In the genomic region with DNA sequence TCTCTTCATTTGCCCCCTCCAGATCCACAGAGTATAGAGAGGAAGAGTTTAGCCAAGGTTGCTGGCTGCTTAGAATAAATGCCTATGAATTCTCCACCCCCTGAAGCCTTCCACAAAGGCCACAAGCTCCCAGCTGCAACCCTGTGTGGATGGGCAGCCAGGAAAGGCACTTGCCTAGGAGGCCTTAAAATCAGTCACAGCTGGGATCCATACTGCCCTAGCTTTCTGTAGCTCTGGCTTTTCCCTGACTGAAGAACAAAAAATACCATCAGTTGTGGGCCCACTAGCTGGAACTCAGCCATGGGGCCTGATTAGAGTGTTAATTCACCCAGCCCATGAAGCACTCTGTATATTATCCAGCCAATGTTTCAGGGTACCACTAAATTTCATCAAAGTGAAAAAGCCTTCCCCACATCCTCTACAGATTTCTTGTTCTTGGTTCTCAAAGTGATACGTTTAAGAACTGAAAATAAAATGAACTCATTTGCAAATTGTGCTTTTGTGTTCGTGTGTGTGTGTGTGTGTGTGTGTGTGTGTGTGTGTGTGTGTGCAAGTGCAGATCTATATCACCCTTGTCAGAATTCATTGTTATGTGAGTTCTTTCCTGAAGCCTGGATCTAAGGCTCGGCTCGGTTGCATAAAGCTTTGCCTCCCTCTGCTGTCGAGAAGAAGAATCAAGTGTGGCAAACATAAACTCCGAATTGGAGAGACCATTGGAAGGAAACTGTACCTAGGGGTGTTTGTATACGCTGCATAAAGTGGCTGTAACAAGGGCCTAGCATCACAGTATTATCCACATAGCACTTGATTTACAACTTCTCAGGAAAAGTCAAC, we compare ENCODE assay signal across 8 mouse cellular contexts.
DNase-seq lines count a peak whose midpoint lies in the region; ATAC-seq lines count a peak whose summit lies in the region.

No protein-coding gene starts in this region.

- ATAC-seq in kidney, embryonic 16.5 days (ENCODE audit: low FRiP score, low TSS enrichment), result peak; percentile 31; the same call in 1 of the 2 replicates
- peak; percentile 81 for ATAC-seq in forebrain, embryonic 16.5 days
- ATAC-seq in neural tube, embryonic 12.5 days (ENCODE audit: low FRiP score, low read depth), result peak; percentile 76; the same call in 1 of the 2 replicates
- no peak for ATAC-seq in erythroblast, adult 5-6 weeks (replicated peaks; ENCODE audit: low FRiP score, poor library complexity, severe bottlenecking)

- H3K4me3 ChIP-seq in kidney, embryonic 16.5 days (ENCODE audit: low read length), result no peak overlapping the region
- H3K4me3 ChIP-seq in forebrain, embryonic 16.5 days (replicated peaks; ENCODE audit: low read length), result no peak overlapping the region
- H3K4me3 ChIP-seq in neural tube, embryonic 12.5 days, result no peak overlapping the region

- H3K9me3 ChIP-seq in kidney, embryonic 16.5 days (ENCODE audit: low read length), result no peaks in the 10 kb centered on the region
- H3K9me3 ChIP-seq in forebrain, embryonic 16.5 days (ENCODE audit: control insufficient read depth, low read length), result no peaks in the 10 kb centered on the region
- H3K9me3 ChIP-seq in neural tube, embryonic 12.5 days, result no peaks in the 10 kb centered on the region

- 17% methylated on average over 7 of the region's 7 CpGs for WGBS in kidney, embryonic 16.5 days
- WGBS in forebrain, embryonic 16.5 days, result 12% methylated on average over 7 of the region's 7 CpGs
- WGBS in neural tube, embryonic 12.5 days, result 17% methylated on average over 7 of the region's 7 CpGs

- no peak overlapping the region for H3K4me2 ChIP-seq in kidney, embryonic 16.5 days (replicated peaks; ENCODE audit: low read depth, low read length)
- H3K4me2 ChIP-seq in forebrain, embryonic 16.5 days (ENCODE audit: low read length), result no peak overlapping the region
- no peak overlapping the region for H3K4me2 ChIP-seq in neural tube, embryonic 12.5 days (replicated peaks)

- no peaks in the 10 kb centered on the region for H3K36me3 ChIP-seq in kidney, embryonic 16.5 days (ENCODE audit: insufficient read depth, low read length)
- no peaks in the 10 kb centered on the region for H3K36me3 ChIP-seq in forebrain, embryonic 16.5 days (ENCODE audit: control insufficient read depth, insufficient read depth)
- no peaks in the 10 kb centered on the region for H3K36me3 ChIP-seq in neural tube, embryonic 12.5 days

- intact Hi-C loops in left cerebral cortex, postnatal 14 days (cut with DNase I), result loop anchor here (10.0 kb wide), 1 partner anchor 1884 kb away; no protein-coding TSS in a partner anchor

- DNase-seq in kidney, adult 8-10 months, result no peak
- DNase-seq in adipocyte (ENCODE audit: low spot score), result peak; percentile 62
- peak; percentile 39 to 57 for DNase-seq in left cerebral cortex, postnatal 14 days (ENCODE audit: low spot score in 2 of 2)
- DNase-seq in gastrocnemius, postnatal 10 days, result no peak

- no peak overlapping the region for H3K9ac ChIP-seq in kidney, embryonic 16.5 days (replicated peaks; ENCODE audit: low read length)
- no peak overlapping the region for H3K9ac ChIP-seq in forebrain, embryonic 16.5 days (replicated peaks; ENCODE audit: low read depth, low read length)
- no peak overlapping the region for H3K9ac ChIP-seq in neural tube, embryonic 12.5 days

- H3K27ac ChIP-seq in kidney, embryonic 16.5 days (ENCODE audit: low read length), result no peak overlapping the region
- H3K27ac ChIP-seq in forebrain, embryonic 16.5 days (ENCODE audit: low read length), result no peak overlapping the region; the same call in 1 of the 2 replicates
- H3K27ac ChIP-seq in neural tube, embryonic 12.5 days, result no peak overlapping the region

- no peaks in the 10 kb centered on the region for H3K4me1 ChIP-seq in kidney, embryonic 16.5 days (ENCODE audit: insufficient read depth, low read length)
- peaks cover 8% of the 10 kb centered on the region; the same call in 1 of the 2 replicates for H3K4me1 ChIP-seq in forebrain, embryonic 16.5 days (replicated peaks; ENCODE audit: control insufficient read depth, insufficient read depth, low read length)
- peaks cover 14% of the 10 kb centered on the region for H3K4me1 ChIP-seq in neural tube, embryonic 12.5 days

- no peaks in the 10 kb centered on the region for H3K27me3 ChIP-seq in kidney, embryonic 16.5 days (ENCODE audit: insufficient read depth, low read length)
- no peaks in the 10 kb centered on the region for H3K27me3 ChIP-seq in forebrain, embryonic 16.5 days (replicated peaks; ENCODE audit: control insufficient read depth, insufficient read depth, low read length)
- no peaks in the 10 kb centered on the region for H3K27me3 ChIP-seq in neural tube, embryonic 12.5 days (replicated peaks)

Comparison
In these comparisons a context has a peak if more than half of its experiments do, and no peak if none do; other contexts are left out.
1. DNase-seq: peak in adipocyte (single experiment) and left cerebral cortex, postnatal 14 days (2 of 2); none in kidney, adult 8-10 months (0 of 2) and gastrocnemius, postnatal 10 days (single experiment).